Mouse (Mus musculus): ENCODE results near the gene Numbl. TPM values are rescaled to one million over a fixed set of nuclear protein-coding genes. Genes with fewer than 3 reads are reported as not detected.

Numbl gene
- total RNA-seq, 2 experiments from 2014 or later, result 10.7 to 13.8 TPM

GRCm38 (mm10) chr7:27249146-27249545 lies 9.1 kb upstream of the Numbl start:
- intact Hi-C loops (cut with DNase I), result no loop called here
- no peak for DNase-seq

- DNase-seq, result no peak
- intact Hi-C loops (cut with DNase I), result no loop called here
These were observed 8.3 kb upstream of the Numbl start for GRCm38 (mm10) chr7:27249928-27250327.

- no peak for DNase-seq
- intact Hi-C loops (cut with DNase I), result no loop called here
These were observed 6.3 kb upstream of the Numbl start for GRCm38 (mm10) chr7:27251946-27252345.

GRCm38 (mm10) chr7:27255721-27256120 lies 2.5 kb upstream of the Numbl start:
- intact Hi-C loops (cut with DNase I), result no loop called here
- peak in 1 of 2 experiments; percentile 47 for DNase-seq

- peak; percentile 67 to 75 for DNase-seq
- intact Hi-C loops (cut with DNase I), result no loop called here
These were observed 984 bp upstream of the Numbl start for GRCm38 (mm10) chr7:27257046-27257851.

GRCm38 (mm10) chr7:27257852-27258204 lies 405 bp upstream of the Numbl start:
- intact Hi-C loops (cut with DNase I), result no loop called here
- no peak for DNase-seq

- intact Hi-C loops (cut with DNase I), result no loop called here
- peak in 1 of 2 experiments; percentile 34 for DNase-seq
These were observed 1.1 kb downstream of the Numbl start for GRCm38 (mm10) chr7:27259271-27259721.

GRCm38 (mm10) chr7:27259771-27260170 lies 1.5 kb downstream of the Numbl start:
- DNase-seq, result no peak
- intact Hi-C loops (cut with DNase I), result no loop called here

- no peak for DNase-seq
- intact Hi-C loops (cut with DNase I), result no loop called here
These were observed 2.6 kb downstream of the Numbl start for GRCm38 (mm10) chr7:27260856-27261255.

GRCm38 (mm10) chr7:27261888-27262287 lies 3.7 kb downstream of the Numbl start:
- intact Hi-C loops (cut with DNase I), result no loop called here
- DNase-seq, result no peak

- intact Hi-C loops (cut with DNase I), result no loop called here
- no peak for DNase-seq
These were observed 6.5 kb downstream of the Numbl start for GRCm38 (mm10) chr7:27264761-27265160.

GRCm38 (mm10) chr7:27266515-27267128 lies 8.4 kb downstream of the Numbl start:
- no peak for DNase-seq
- intact Hi-C loops (cut with DNase I), result no loop called here

GRCm38 (mm10) chr7:27271423-27271822 lies 13.2 kb downstream of the Numbl start:
- intact Hi-C loops (cut with DNase I), result no loop called here
- no peak for DNase-seq

- intact Hi-C loops (cut with DNase I), result no loop called here
- peak in 1 of 2 experiments; percentile 45 for DNase-seq
These were observed 15.6 kb downstream of the Numbl start for GRCm38 (mm10) chr7:27273739-27274351.

- DNase-seq, result no peak
- intact Hi-C loops (cut with DNase I), result no loop called here
These were observed 16.7 kb downstream of the Numbl start for GRCm38 (mm10) chr7:27274916-27275315.

GRCm38 (mm10) chr7:27276021-27276420 lies 17.8 kb downstream of the Numbl start:
- DNase-seq, result no peak
- intact Hi-C loops (cut with DNase I), result loop anchor here (2.0 kb wide), 1 partner anchor 143 kb away; no protein-coding TSS in a partner anchor

GRCm38 (mm10) chr7:27277191-27277590 lies 19.0 kb downstream of the Numbl start:
- DNase-seq, result no peak
- intact Hi-C loops (cut with DNase I), result loop anchor here (2.0 kb wide), 1 partner anchor 144 kb away; no protein-coding TSS in a partner anchor

GRCm38 (mm10) chr7:27281717-27282116 lies 23.5 kb downstream of the Numbl start:
- intact Hi-C loops (cut with DNase I), result loop anchor here (10.0 kb wide), 1 partner anchor 507 kb away; no protein-coding TSS in a partner anchor
- DNase-seq, result no peak

GRCm38 (mm10) chr7:27282225-27282624 lies 24.0 kb downstream of the Numbl start:
- DNase-seq, result no peak
- intact Hi-C loops (cut with DNase I), result loop anchor here (10.0 kb wide), 1 partner anchor 507 kb away; no protein-coding TSS in a partner anchor

GRCm38 (mm10) chr7:27284865-27285697 lies 26.8 kb downstream of the Numbl start:
- intact Hi-C loops (cut with DNase I), result loop anchor here (1.0 to 10.0 kb wide), 2 partner anchors 153 to 510 kb away; no protein-coding TSS in a partner anchor
- DNase-seq, result peak; percentile 75 to 77

Measured in heart, postnatal 10 days (tissue).